Mouse (Mus musculus) embryonic fibroblast, embryonic 13.5 days (primary cell): ENCODE data around the gene Adh1.

Experiments
- CTCF ChIP-seq: IDR thresholded peaks from 2 replicates; pipeline ENCODE4 v1.5.1; 2011; ENCODE audit warnings: mild to moderate bottlenecking, control low read depth, low read length, moderate library complexity, borderline replicate concordance; ENCODE audit not compliant: insufficient read depth
- POLR2A ChIP-seq: IDR thresholded peaks from 2 replicates; pipeline ENCODE4 v1.6.1; 2011; ENCODE audit warnings: low read depth, mild to moderate bottlenecking, control low read depth, low read length, moderate library complexity

GRCm38 (mm10) chr3:138254205-138254604, 6.6 kb upstream of the Adh1 start:
- TF ChIP-seq CTCF (no peak), POLR2A (no peak)
